8 mouse cellular contexts compared by ENCODE assay signal in the genomic region with DNA sequence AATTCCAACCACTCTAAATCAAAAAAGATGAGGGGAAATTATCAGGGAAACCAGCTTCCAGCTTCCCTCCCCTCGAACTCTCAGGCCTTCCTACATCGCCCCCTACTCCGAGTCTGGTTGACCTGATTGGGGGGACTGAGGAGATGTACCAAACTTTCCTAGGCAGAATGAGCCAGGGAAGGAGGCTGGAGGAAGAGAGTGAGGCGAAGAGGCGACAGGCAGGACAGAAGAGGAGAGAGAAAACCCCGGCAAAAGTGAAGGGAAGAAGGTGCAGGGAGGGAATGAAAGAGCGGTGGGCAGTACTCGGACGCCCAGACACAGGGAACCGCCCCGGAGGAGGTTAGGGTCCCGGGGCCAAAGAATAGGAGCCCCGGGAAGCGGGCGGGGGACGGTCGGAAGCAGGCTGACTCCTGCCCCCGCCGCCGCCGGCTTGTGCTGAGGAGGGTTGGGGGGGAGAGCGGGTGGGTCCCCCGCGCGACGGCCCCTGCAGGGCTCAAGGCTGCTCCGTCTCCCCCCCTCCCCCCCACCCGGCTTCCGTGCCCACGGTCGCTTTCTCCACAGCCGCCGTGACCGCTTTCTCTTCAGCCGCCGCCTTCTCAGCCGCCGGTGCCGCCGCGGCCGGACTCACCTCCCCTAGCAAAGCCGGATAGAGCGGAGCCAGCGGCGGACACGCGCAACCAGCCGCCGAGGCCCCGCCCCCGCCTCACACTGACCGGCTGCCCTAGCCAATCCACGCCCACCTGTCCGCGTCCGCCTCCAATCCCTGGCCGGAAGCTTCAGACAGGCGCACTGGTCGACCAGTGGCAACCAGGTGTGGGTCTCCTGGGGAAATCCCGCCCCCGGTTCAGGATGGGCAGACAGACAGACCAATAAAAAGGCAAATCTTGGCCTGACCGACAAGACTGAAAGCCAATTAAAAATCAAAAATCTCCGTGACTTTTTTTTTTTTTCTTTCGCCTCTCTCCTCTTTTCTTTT. TPM values are rescaled to one million over a fixed set of nuclear protein-coding genes. Genes with fewer than 3 reads are reported as not detected.
DNase-seq lines count a peak whose midpoint lies in the region; ATAC-seq and TF ChIP-seq lines count a peak whose summit lies in the region.

Gene Nlk (minus strand): TSS at position 597 of the 976 bp plus-strand sequence.

- no peaks in the 10 kb centered on the region for H3K36me3 ChIP-seq in kidney, embryonic 14.5 days (ENCODE audit: control insufficient read depth, insufficient read depth, low read length)
- no peaks in the 10 kb centered on the region for H3K36me3 ChIP-seq in limb, embryonic 15.5 days

- H3K4me1 ChIP-seq in bone marrow macrophage, adult 2 months (ENCODE audit: control insufficient read depth, insufficient read depth, low read length), result peaks cover 11% of the 10 kb centered on the region
- peaks cover 12% of the 10 kb centered on the region for H3K4me1 ChIP-seq in embryonic fibroblast, embryonic 13.5 days (ENCODE audit: control insufficient read depth, insufficient read depth, low read length)
- peaks cover 15% of the 10 kb centered on the region for H3K4me1 ChIP-seq in kidney, embryonic 14.5 days (ENCODE audit: control insufficient read depth, insufficient read depth, low read length)
- H3K4me1 ChIP-seq in limb, embryonic 15.5 days, result peaks cover 23% of the 10 kb centered on the region

- peak within 1 kb of the TSS; percentile 41; the same call in 1 of the 2 replicates for H3K27ac ChIP-seq in bone marrow macrophage, adult 2 months (ENCODE audit: insufficient read depth, low read depth, low read length)
- peak within 1 kb of the TSS; percentile 35 for H3K27ac ChIP-seq in embryonic fibroblast, embryonic 13.5 days (ENCODE audit: insufficient read depth, low read length)
- peak within 1 kb of the TSS; percentile 84 for H3K27ac ChIP-seq in kidney, embryonic 14.5 days (ENCODE audit: low read depth, low read length)
- H3K27ac ChIP-seq in limb, embryonic 15.5 days, result peak within 1 kb of the TSS; percentile 88

- peak within 1 kb of the TSS; percentile 67 for H3K4me2 ChIP-seq in kidney, embryonic 14.5 days (replicated peaks; ENCODE audit: low read depth, low read length)
- peak within 1 kb of the TSS; percentile 71 for H3K4me2 ChIP-seq in limb, embryonic 15.5 days

- no peak for TF ChIP-seq POLR2A in bone marrow macrophage, adult 2 months (IDR thresholded peaks at IDR 0.05; ENCODE audit: borderline replicate concordance, low read depth, low read length)
- TF ChIP-seq POLR2A in embryonic fibroblast, embryonic 13.5 days (IDR thresholded peaks at IDR 0.05; ENCODE audit: low read depth, low read length), result peak; percentile 77

- peak; percentile 99 for ATAC-seq in kidney, embryonic 14.5 days (ENCODE audit: low FRiP score, low TSS enrichment)
- peak; percentile 99 for ATAC-seq in limb, embryonic 15.5 days (ENCODE audit: insufficient number of reproducible peaks, low FRiP score, low TSS enrichment, low read depth)

- under 1% methylated on average over 48 of the region's 65 CpGs for WGBS in kidney, embryonic 14.5 days
- under 1% methylated on average over 55 of the region's 65 CpGs for WGBS in limb, embryonic 15.5 days

- peak within 1 kb of the TSS; percentile 91 for H3K9ac ChIP-seq in kidney, embryonic 14.5 days (ENCODE audit: low read depth, low read length)
- peak within 1 kb of the TSS; percentile 75 for H3K9ac ChIP-seq in limb, embryonic 15.5 days

- peak; percentile 99 for DNase-seq in A20 (ENCODE audit: low read depth, low spot score)
- DNase-seq in heart, adult 9 months (ENCODE audit: low spot score in 2 of 2), result peak; percentile 99
- DNase-seq in monocyte, adult 2 months (ENCODE audit: low read depth in 1 of 2, low spot score in 2 of 2), result peak; percentile 96 to 98
- peak; percentile 100 for DNase-seq in spleen, postnatal 36 days (ENCODE audit: low spot score in 2 of 2)

- H3K9me3 ChIP-seq in kidney, embryonic 14.5 days (ENCODE audit: control insufficient read depth, low read length), result no peaks in the 10 kb centered on the region
- no peaks in the 10 kb centered on the region for H3K9me3 ChIP-seq in limb, embryonic 15.5 days

- H3K27me3 ChIP-seq in kidney, embryonic 14.5 days (ENCODE audit: control insufficient read depth, insufficient read depth, low read length), result no peaks in the 10 kb centered on the region
- H3K27me3 ChIP-seq in limb, embryonic 15.5 days, result no peaks in the 10 kb centered on the region

- TF ChIP-seq CTCF in bone marrow macrophage, adult 2 months (IDR thresholded peaks at IDR 0.05; ENCODE audit: low read depth, low read length), result no peak
- no peak for TF ChIP-seq CTCF in embryonic fibroblast, embryonic 13.5 days (IDR thresholded peaks at IDR 0.05; ENCODE audit: borderline replicate concordance, insufficient read depth, low read length)

- H3K4me3 ChIP-seq in bone marrow macrophage, adult 2 months (ENCODE audit: insufficient read depth, low read length), result peak within 1 kb of the TSS; percentile 90
- H3K4me3 ChIP-seq in embryonic fibroblast, embryonic 13.5 days (ENCODE audit: insufficient read depth, low read length), result peak within 1 kb of the TSS; percentile 88
- H3K4me3 ChIP-seq in kidney, embryonic 14.5 days (ENCODE audit: low read length), result peak within 1 kb of the TSS; percentile 89
- peak within 1 kb of the TSS; percentile 80 for H3K4me3 ChIP-seq in limb, embryonic 15.5 days

RNA-seq across cellular contexts. Expression of gene Nlk, which starts in this region (rescaled TPM):
- polyA plus RNA-seq in bone marrow macrophage, adult 2 months (2012; ENCODE audit: insufficient read depth, insufficient read length, missing spikeins), result 13.7 and 19.3 TPM in 2 replicates
- polyA plus RNA-seq in embryonic fibroblast, embryonic 13.5 days (2011; ENCODE audit: insufficient read length, low read depth, missing spikeins), result 13.5 and 13.8 TPM in 2 replicates
- polyA plus RNA-seq in kidney, embryonic 14.5 days (2014; fragmentation: Nextera tagmentation; extraction: Ambion mirVana), result 18.3 and 23.3 TPM in 2 replicates
- polyA plus RNA-seq in limb, embryonic 15.5 days (2015; fragmentation: Nextera tagmentation; extraction: Ambion mirVana), result 8.6 and 9.5 TPM in 2 replicates

Comparison
In these comparisons a context has a peak if more than half of its experiments do, and no peak if none do; other contexts are left out.
1. Peak in every context shown above with its lines: DNase-seq, ATAC-seq, H3K4me3 ChIP-seq and H3K27ac ChIP-seq.
2. H3K27ac ChIP-seq: peak in every context shown above with its lines; median percentile 88 in limb, embryonic 15.5 days; 84 in kidney, embryonic 14.5 days; 41 in bone marrow macrophage, adult 2 months; 35 in embryonic fibroblast, embryonic 13.5 days.